Mouse (Mus musculus): ENCODE data around the gene Gpr4. TPM values are rescaled to one million over a fixed set of nuclear protein-coding genes. Genes with fewer than 3 reads are reported as not detected.
A peak's percentile ranks its signal among the peaks of the same experiment; 100 is the strongest.

Gpr4 gene
- polyA plus RNA-seq, 1 experiment from 2014 or later = 0.51 TPM

- no peak overlapping the region for H3K4me2 ChIP-seq
- peaks cover 4% of the 10 kb centered on the region; the same call in 1 of the 2 replicates for H3K9me3 ChIP-seq (replicated peaks)
- H3K36me3 ChIP-seq = peaks cover 39% of the 10 kb centered on the region
- no peak overlapping the region for H3K27ac ChIP-seq
- no peaks in the 10 kb centered on the region for H3K27me3 ChIP-seq (replicated peaks)
- ATAC-seq = no peak
- H3K4me3 ChIP-seq = no peak overlapping the region
- peaks cover 3% of the 10 kb centered on the region for H3K4me1 ChIP-seq
- no peak overlapping the region for H3K9ac ChIP-seq
- 50% methylated on average over 6 of the region's 6 CpGs for WGBS (ENCODE audit: insufficient replicate concordance)
These were observed 15.7 kb upstream of the Gpr4 start for GRCm38 (mm10) chr7:19196676-19197075.

GRCm38 (mm10) chr7:19197985-19198384 is 14.4 kb upstream of the Gpr4 start:
- 20% methylated on average over 2 of the region's 2 CpGs for WGBS (ENCODE audit: insufficient replicate concordance)
- Histone ChIP-seq H3K9me3 (replicated peaks) (peaks cover 4% of the 10 kb centered on the region; the same call in 1 of the 2 replicates), H3K4me1 (peaks cover 11% of the 10 kb centered on the region), H3K4me2 (no peak overlapping the region), H3K27me3 (replicated peaks) (no peaks in the 10 kb centered on the region), H3K27ac (no peak overlapping the region), H3K36me3 (peaks cover 32% of the 10 kb centered on the region), H3K9ac (no peak overlapping the region), H3K4me3 (no peak overlapping the region)
- ATAC-seq = no peak

- ATAC-seq = 0 out of 2 replicates have a peak, but pooled peaks have one; percentile 16
- WGBS (ENCODE audit: insufficient replicate concordance) = 69% methylated on average over 15 of the region's 15 CpGs
These were observed 10.7 kb upstream of the Gpr4 start for GRCm38 (mm10) chr7:19201660-19202059.

GRCm38 (mm10) chr7:19202065-19202850 is 10.1 kb upstream of the Gpr4 start:
- no peaks in the 10 kb centered on the region for H3K27me3 ChIP-seq (replicated peaks)
- WGBS (ENCODE audit: insufficient replicate concordance) = 58% methylated on average over 15 of the region's 15 CpGs
- peaks cover 30% of the 10 kb centered on the region for H3K36me3 ChIP-seq
- ATAC-seq = peak; percentile 36
- no peak overlapping the region for H3K4me3 ChIP-seq
- no peaks in the 10 kb centered on the region for H3K9me3 ChIP-seq (replicated peaks)
- 0 out of 2 replicates have a peak overlapping the region, but pooled peaks have one; percentile 4 for H3K4me2 ChIP-seq
- no peak overlapping the region for H3K9ac ChIP-seq
- peaks cover 11% of the 10 kb centered on the region for H3K4me1 ChIP-seq
- no peak overlapping the region for H3K27ac ChIP-seq

More at GRCm38 (mm10) chr7:19201660-19202059, 10.7 kb upstream of the Gpr4 start:
- Histone ChIP-seq H3K27ac (no peak overlapping the region), H3K27me3 (replicated peaks) (no peaks in the 10 kb centered on the region), H3K9me3 (replicated peaks) (no peaks in the 10 kb centered on the region), H3K4me1 (peaks cover 11% of the 10 kb centered on the region), H3K4me3 (no peak overlapping the region), H3K4me2 (no peak overlapping the region), H3K36me3 (peaks cover 32% of the 10 kb centered on the region), H3K9ac (no peak overlapping the region)

- Histone ChIP-seq H3K36me3 (peaks cover 22% of the 10 kb centered on the region), H3K9ac (no peak overlapping the region), H3K4me2 (no peak overlapping the region), H3K27ac (no peak overlapping the region), H3K9me3 (replicated peaks) (peaks cover 5% of the 10 kb centered on the region), H3K27me3 (replicated peaks) (peaks cover 32% of the 10 kb centered on the region), H3K4me3 (no peak overlapping the region), H3K4me1 (peaks cover 21% of the 10 kb centered on the region)
- ATAC-seq = no peak
- 68% methylated on average over 13 of the region's 13 CpGs for WGBS (ENCODE audit: insufficient replicate concordance)
These were observed 4.0 kb upstream of the Gpr4 start for GRCm38 (mm10) chr7:19208201-19208910.

GRCm38 (mm10) chr7:19208944-19209472 is 3.3 kb upstream of the Gpr4 start:
- Histone ChIP-seq H3K36me3 (peaks cover 19% of the 10 kb centered on the region), H3K27me3 (replicated peaks) (peaks cover 39% of the 10 kb centered on the region), H3K9ac (no peak overlapping the region), H3K4me1 (peaks cover 21% of the 10 kb centered on the region), H3K4me2 (no peak overlapping the region), H3K9me3 (replicated peaks) (peaks cover 5% of the 10 kb centered on the region), H3K4me3 (no peak overlapping the region), H3K27ac (no peak overlapping the region)
- WGBS (ENCODE audit: insufficient replicate concordance) = 49% methylated on average over 7 of the region's 7 CpGs
- ATAC-seq = no peak

- no peak overlapping the region for H3K4me3 ChIP-seq
- WGBS (ENCODE audit: insufficient replicate concordance) = 61% methylated on average over 4 of the region's 4 CpGs
- H3K4me2 ChIP-seq = no peak overlapping the region
- H3K9ac ChIP-seq = no peak overlapping the region
- no peak for ATAC-seq
- peaks cover 5% of the 10 kb centered on the region for H3K9me3 ChIP-seq (replicated peaks)
- H3K27me3 ChIP-seq (replicated peaks) = peaks cover 44% of the 10 kb centered on the region
- peaks cover 21% of the 10 kb centered on the region for H3K4me1 ChIP-seq
- H3K27ac ChIP-seq = no peak overlapping the region
- H3K36me3 ChIP-seq = peaks cover 14% of the 10 kb centered on the region
These were observed 2.8 kb upstream of the Gpr4 start for GRCm38 (mm10) chr7:19209494-19209893.

GRCm38 (mm10) chr7:19210010-19210409 is 2.3 kb upstream of the Gpr4 start:
- Histone ChIP-seq H3K27me3 (replicated peaks) (peaks cover 49% of the 10 kb centered on the region), H3K9ac (no peak overlapping the region), H3K36me3 (peaks cover 11% of the 10 kb centered on the region), H3K27ac (no peak overlapping the region), H3K4me1 (peaks cover 21% of the 10 kb centered on the region), H3K4me2 (no peak overlapping the region), H3K4me3 (no peak overlapping the region), H3K9me3 (replicated peaks) (peaks cover 5% of the 10 kb centered on the region)
- 64% methylated on average over 5 of the region's 5 CpGs for WGBS (ENCODE audit: insufficient replicate concordance)
- ATAC-seq = no peak

GRCm38 (mm10) chr7:19211041-19211675 is 1.2 kb upstream of the Gpr4 start:
- H3K4me1 ChIP-seq = peaks cover 21% of the 10 kb centered on the region
- no peak for ATAC-seq
- peaks cover 5% of the 10 kb centered on the region for H3K9me3 ChIP-seq (replicated peaks)
- no peak overlapping the region for H3K4me2 ChIP-seq
- no peak overlapping the region for H3K27ac ChIP-seq
- H3K9ac ChIP-seq = no peak overlapping the region
- no peaks in the 10 kb centered on the region for H3K36me3 ChIP-seq
- WGBS (ENCODE audit: insufficient replicate concordance) = 48% methylated on average over 5 of the region's 5 CpGs
- H3K4me3 ChIP-seq = no peak overlapping the region
- peaks cover 59% of the 10 kb centered on the region for H3K27me3 ChIP-seq (replicated peaks)

- H3K9ac ChIP-seq = no peak overlapping the region
- no peak overlapping the region for H3K27ac ChIP-seq
- H3K27me3 ChIP-seq (replicated peaks) = peaks cover 77% of the 10 kb centered on the region
- ATAC-seq = no peak
- no peaks in the 10 kb centered on the region for H3K36me3 ChIP-seq
- peaks cover 29% of the 10 kb centered on the region for H3K4me1 ChIP-seq
- H3K9me3 ChIP-seq (replicated peaks) = peaks cover 5% of the 10 kb centered on the region
- 54% methylated on average over 2 of the region's 2 CpGs for WGBS (ENCODE audit: insufficient replicate concordance)
- 0 out of 2 replicates have a peak overlapping the region, but pooled peaks have one; percentile 70 for H3K4me2 ChIP-seq
- no peak overlapping the region for H3K4me3 ChIP-seq
These were observed 1.0 kb downstream of the Gpr4 start for GRCm38 (mm10) chr7:19213385-19213784.

- no peak for ATAC-seq
- Histone ChIP-seq H3K4me2 (no peak overlapping the region), H3K4me3 (no peak overlapping the region), H3K27ac (no peak overlapping the region), H3K36me3 (no peaks in the 10 kb centered on the region), H3K4me1 (peaks cover 33% of the 10 kb centered on the region), H3K9ac (no peak overlapping the region), H3K9me3 (replicated peaks) (peaks cover 5% of the 10 kb centered on the region), H3K27me3 (replicated peaks) (peaks cover 80% of the 10 kb centered on the region)
- 48% methylated on average over 7 of the region's 7 CpGs for WGBS (ENCODE audit: insufficient replicate concordance)
These were observed 2.0 kb downstream of the Gpr4 start for GRCm38 (mm10) chr7:19214369-19214768.

Data from liver, embryonic 12.5 days (tissue).